Mouse (Mus musculus) inflammation-experienced regulatory T-cells (primary cell): ENCODE results near the gene Apln. TPM values are rescaled to one million over a fixed set of nuclear protein-coding genes. Genes with fewer than 3 reads are reported as not detected.

Experiments
- polyA plus RNA-seq, 2 experiments: library from polyadenylated mRNA; unstranded; fragments of 100-300 nt; shearing (Covaris generic); gene quantifications; one replicate each; pipeline ENCODE4 v1.2.1; 2017

The Apln gene
- not detected for polyA plus RNA-seq

DNA sequence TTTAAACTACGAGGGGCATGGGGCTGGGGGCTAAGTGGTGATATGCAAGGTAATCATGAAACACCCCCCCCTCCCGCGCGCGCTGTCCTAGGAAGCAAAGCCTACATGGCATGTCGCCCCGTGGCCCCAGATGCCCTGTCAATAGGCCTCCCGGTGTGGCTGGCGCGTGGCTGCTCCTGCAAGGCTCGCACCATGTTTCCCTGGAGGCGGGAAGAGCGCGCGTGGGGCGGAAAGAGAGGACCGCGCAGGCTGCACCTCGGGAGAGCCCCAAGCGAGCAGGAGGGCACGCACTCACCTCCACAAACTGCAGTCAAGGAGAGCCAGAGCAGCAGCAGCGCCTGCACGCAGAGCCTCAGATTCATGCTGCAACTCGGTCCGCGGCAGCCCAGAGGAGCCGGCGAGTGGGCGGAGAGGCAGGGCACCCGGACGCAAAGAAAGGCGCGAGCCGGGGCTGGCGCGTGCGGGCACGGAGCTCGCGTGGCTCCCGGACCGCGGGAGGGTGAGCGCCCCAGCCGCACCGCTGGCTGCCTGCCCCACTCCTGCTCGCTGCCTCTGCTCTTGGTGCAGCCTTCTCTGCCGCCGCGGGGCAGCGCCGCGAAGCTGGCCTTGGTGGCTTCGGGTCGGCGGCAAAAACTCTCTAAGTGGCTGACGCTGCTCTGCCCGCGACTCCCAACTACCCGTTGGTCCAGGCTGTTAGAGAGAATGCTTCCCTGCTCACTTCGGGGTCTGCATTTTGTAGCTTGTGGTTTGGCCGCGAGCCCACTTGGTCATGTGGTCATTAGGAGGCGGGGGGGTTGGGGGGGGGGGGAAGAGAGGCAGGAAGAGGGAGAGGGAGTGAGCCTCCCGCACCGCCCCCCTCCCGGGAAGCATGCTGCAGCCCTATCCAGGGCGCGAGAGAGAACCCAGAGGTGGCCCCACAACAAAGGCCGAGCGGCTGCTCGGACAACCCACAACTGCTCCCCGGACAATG lies at the start of gene Apln:
Gene Apln (minus strand): TSS at position 710 of the 970 bp plus-strand sequence.

Other genes with a start within 250 kb of the Apln start
- gene Smarca1, start 141.9 kb downstream of the Apln start, polyA plus RNA-seq, result under 1 TPM in 1 of 2 experiments, not detected in 1; 0.11 TPM
- gene Ocrl, start 122.5 kb downstream of the Apln start, polyA plus RNA-seq, result 10 to 100 TPM in 1 of 2 experiments, 1 to 10 TPM in 1; 9.9 to 10.8 TPM
- 1 to 10 TPM in 1 of 2 experiments, under 1 TPM in 1; 0.61 to 1.1 TPM for gene Xpnpep2, start 73.9 kb upstream of the Apln start, polyA plus RNA-seq
- gene Sash3, start 111.6 kb upstream of the Apln start, polyA plus RNA-seq, result 100 to 1,000 TPM; 386 to 431 TPM
- 10 to 100 TPM; 22.6 to 34.2 TPM for gene Zdhhc9, start 174.0 kb upstream of the Apln start, polyA plus RNA-seq
- gene Utp14a, start 222.0 kb upstream of the Apln start, polyA plus RNA-seq, result 10 to 100 TPM; 20.8 to 23.3 TPM